Mouse (Mus musculus): ENCODE results near the gene Crip2. TPM values are rescaled to one million over a fixed set of nuclear protein-coding genes. Genes with fewer than 3 reads are reported as not detected.

The Crip2 gene
- polyA plus RNA-seq, 1 experiment from 2014 or later: 72.7 TPM

DNA sequence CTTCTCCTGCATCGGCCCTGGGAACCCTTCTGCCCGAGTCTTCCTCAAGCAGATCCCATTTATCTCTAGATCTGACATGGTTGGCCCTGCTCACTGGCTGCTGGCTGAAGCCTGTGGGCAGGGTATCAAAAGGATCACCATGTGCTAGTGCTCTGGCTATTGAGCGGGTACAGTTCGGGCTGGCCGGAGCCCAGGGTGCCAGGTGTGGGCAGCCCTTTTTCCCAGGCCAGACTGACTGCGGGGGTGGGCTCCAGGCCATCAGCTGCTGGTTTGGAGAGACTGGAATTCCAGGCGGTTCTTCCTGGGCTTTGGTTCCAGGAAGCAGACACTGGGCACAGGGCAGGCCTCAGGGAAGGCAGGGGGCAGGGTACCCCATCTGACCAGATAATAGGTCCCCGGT, 7.4 kb downstream of the Crip2 start:
- DNase-seq (ENCODE audit: low spot score): no peak
- H3K27me3 ChIP-seq (ENCODE audit: control insufficient read depth, insufficient read depth, low read length): peaks cover 10% of the 10 kb centered on the region
- no peak overlapping the region for H3K9ac ChIP-seq (replicated peaks; ENCODE audit: low read length)
- no peak overlapping the region for H3K4me2 ChIP-seq (ENCODE audit: low read depth, low read length)
- 86% methylated on average over 8 of the region's 8 CpGs for WGBS
- no peak for ATAC-seq (replicated peaks; ENCODE audit: insufficient number of reproducible peaks, low FRiP score, low TSS enrichment, low read depth)
- no peak overlapping the region for H3K27ac ChIP-seq (replicated peaks; ENCODE audit: low read depth, low read length)
- no peaks in the 10 kb centered on the region for H3K36me3 ChIP-seq (replicated peaks; ENCODE audit: control insufficient read depth, insufficient read depth, low read depth, low read length)
- no peaks in the 10 kb centered on the region for H3K9me3 ChIP-seq (replicated peaks; ENCODE audit: control insufficient read depth, low read length)
- H3K4me3 ChIP-seq (ENCODE audit: low read depth, low read length): no peak overlapping the region
- no peaks in the 10 kb centered on the region; the same call in none of the 2 replicates for H3K4me1 ChIP-seq (ENCODE audit: control insufficient read depth, insufficient read depth, low read length)

DNA sequence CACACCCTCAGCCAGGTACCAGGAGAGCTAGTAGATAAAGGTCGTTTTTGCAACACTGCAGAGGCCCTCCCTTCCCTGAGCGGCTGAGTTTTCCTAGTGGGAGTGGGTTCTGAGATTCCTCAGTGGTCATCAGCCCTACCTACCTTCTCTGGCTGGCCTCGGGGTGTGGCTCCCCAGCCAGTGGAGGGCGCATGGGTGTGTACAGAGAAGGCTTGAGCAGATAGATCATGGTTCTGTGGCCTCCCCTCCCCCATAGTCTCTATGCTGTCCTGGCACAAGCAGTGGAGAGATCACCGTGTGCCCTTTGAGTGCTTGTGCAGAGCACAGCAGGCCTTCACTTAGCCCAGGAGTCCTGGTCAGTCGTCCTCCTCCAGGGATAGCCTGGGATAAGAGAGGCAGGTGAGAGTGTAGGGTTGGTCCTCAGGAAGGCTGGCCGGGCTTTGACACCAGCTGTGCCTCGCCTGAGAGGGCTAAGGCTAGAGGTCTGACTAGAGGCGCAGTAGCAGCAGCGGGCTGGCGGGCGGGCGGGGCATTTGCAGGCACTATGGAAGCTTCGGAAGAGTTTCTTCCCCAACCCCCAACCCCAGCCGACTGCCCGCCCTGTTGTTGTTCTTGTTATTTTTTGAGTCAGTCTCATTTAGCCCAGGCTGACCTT, 8.5 kb downstream of the Crip2 start:
- no peak overlapping the region for H3K9ac ChIP-seq (replicated peaks; ENCODE audit: low read length)
- H3K4me1 ChIP-seq (ENCODE audit: control insufficient read depth, insufficient read depth, low read length): no peaks in the 10 kb centered on the region; the same call in none of the 2 replicates
- H3K9me3 ChIP-seq (replicated peaks; ENCODE audit: control insufficient read depth, low read length): no peaks in the 10 kb centered on the region
- WGBS: 30% methylated on average over 16 of the region's 16 CpGs
- no peak for ATAC-seq (replicated peaks; ENCODE audit: insufficient number of reproducible peaks, low FRiP score, low TSS enrichment, low read depth)
- H3K27ac ChIP-seq (replicated peaks; ENCODE audit: low read depth, low read length): no peak overlapping the region
- no peaks in the 10 kb centered on the region for H3K36me3 ChIP-seq (replicated peaks; ENCODE audit: control insufficient read depth, insufficient read depth, low read depth, low read length)
- no peak overlapping the region for H3K4me3 ChIP-seq (ENCODE audit: low read depth, low read length)
- peaks cover 10% of the 10 kb centered on the region for H3K27me3 ChIP-seq (ENCODE audit: control insufficient read depth, insufficient read depth, low read length)
- H3K4me2 ChIP-seq (ENCODE audit: low read depth, low read length): no peak overlapping the region
- DNase-seq (ENCODE audit: low spot score): no peak

DNA sequence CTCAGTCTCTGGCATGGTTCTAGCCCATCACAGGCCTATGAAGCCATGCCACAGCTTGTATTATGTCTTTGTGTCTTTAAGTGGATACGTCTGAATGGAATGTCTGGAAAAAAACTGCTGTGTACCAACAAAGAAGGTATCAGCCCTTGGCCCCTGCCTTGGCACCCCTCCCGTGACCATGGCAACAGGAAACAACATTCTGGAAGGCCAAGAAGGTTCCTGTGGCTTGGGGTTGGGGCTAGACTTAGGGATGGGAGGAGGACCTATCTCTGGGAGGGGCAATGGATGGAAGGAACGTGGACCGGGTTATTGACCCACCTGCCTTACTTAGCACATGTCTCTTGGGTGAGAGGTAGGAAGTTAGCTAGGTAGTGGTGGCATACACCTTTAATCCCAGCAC, 9.3 kb downstream of the Crip2 start:
- peaks cover 10% of the 10 kb centered on the region for H3K27me3 ChIP-seq (ENCODE audit: control insufficient read depth, insufficient read depth, low read length)
- H3K4me2 ChIP-seq (ENCODE audit: low read depth, low read length): no peak overlapping the region
- H3K9me3 ChIP-seq (replicated peaks; ENCODE audit: control insufficient read depth, low read length): no peaks in the 10 kb centered on the region
- WGBS: 74% methylated on average over 4 of the region's 4 CpGs
- H3K4me1 ChIP-seq (ENCODE audit: control insufficient read depth, insufficient read depth, low read length): no peaks in the 10 kb centered on the region; the same call in none of the 2 replicates
- no peak overlapping the region for H3K9ac ChIP-seq (replicated peaks; ENCODE audit: low read length)
- no peak for DNase-seq (ENCODE audit: low spot score)
- H3K27ac ChIP-seq (replicated peaks; ENCODE audit: low read depth, low read length): no peak overlapping the region
- H3K4me3 ChIP-seq (ENCODE audit: low read depth, low read length): no peak overlapping the region
- H3K36me3 ChIP-seq (replicated peaks; ENCODE audit: control insufficient read depth, insufficient read depth, low read depth, low read length): no peaks in the 10 kb centered on the region
- ATAC-seq (replicated peaks; ENCODE audit: insufficient number of reproducible peaks, low FRiP score, low TSS enrichment, low read depth): no peak

DNA sequence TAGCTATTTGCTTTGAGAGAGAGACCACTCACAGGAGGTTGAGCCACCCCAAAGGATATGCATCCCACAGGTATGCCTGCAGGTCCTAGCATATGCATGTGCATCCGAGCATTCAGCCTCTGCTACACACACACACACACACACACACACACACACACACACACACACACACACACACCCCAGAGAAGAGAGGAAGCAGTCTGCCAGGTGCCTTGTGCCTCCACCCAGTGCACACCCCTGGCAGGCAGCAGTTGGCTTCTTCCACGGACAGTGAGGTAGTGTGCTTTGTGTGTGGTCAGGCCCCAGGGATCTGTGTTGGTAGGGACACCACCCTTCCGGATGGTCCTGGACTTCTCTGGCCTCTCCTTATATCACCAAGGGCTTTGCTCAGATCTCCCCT, 9.9 kb downstream of the Crip2 start:
- Histone ChIP-seq H3K4me3 (ENCODE audit: low read depth, low read length) (no peak overlapping the region), H3K4me1 (ENCODE audit: control insufficient read depth, insufficient read depth, low read length) (no peaks in the 10 kb centered on the region; the same call in none of the 2 replicates), H3K36me3 (replicated peaks; ENCODE audit: control insufficient read depth, insufficient read depth, low read depth, low read length) (no peaks in the 10 kb centered on the region), H3K9me3 (replicated peaks; ENCODE audit: control insufficient read depth, low read length) (no peaks in the 10 kb centered on the region), H3K27ac (replicated peaks; ENCODE audit: low read depth, low read length) (no peak overlapping the region), H3K9ac (replicated peaks; ENCODE audit: low read length) (no peak overlapping the region), H3K27me3 (ENCODE audit: control insufficient read depth, insufficient read depth, low read length) (peaks cover 10% of the 10 kb centered on the region), H3K4me2 (ENCODE audit: low read depth, low read length) (no peak overlapping the region)
- ATAC-seq (replicated peaks; ENCODE audit: insufficient number of reproducible peaks, low FRiP score, low TSS enrichment, low read depth) (no peak), DNase-seq (ENCODE audit: low spot score) (no peak)
- WGBS: 74% methylated on average over 3 of the region's 3 CpGs

DNA sequence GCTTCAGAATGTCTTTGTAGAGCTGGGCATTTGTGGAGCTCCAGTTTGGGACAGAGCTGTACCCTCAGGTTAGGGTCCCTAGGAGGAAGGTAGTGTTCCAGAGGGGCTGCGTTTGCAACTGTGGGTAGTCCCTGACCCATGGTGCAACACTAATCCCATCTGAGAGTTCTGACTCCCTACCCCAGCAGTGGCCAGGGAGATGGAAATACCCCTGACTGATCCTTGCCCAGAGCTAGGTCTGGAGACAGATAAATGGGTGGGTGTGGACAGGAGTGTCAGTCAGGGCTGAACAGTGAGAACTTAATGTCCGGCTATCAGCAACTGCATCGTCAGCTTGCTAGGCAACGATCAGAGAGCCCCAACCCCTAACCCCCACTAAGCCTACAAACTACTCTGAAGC, 10.6 kb downstream of the Crip2 start:
- WGBS: 78% methylated on average over 4 of the region's 4 CpGs
- H3K4me3 ChIP-seq (ENCODE audit: low read depth, low read length): no peak overlapping the region
- peaks cover 10% of the 10 kb centered on the region for H3K27me3 ChIP-seq (ENCODE audit: control insufficient read depth, insufficient read depth, low read length)

DNA sequence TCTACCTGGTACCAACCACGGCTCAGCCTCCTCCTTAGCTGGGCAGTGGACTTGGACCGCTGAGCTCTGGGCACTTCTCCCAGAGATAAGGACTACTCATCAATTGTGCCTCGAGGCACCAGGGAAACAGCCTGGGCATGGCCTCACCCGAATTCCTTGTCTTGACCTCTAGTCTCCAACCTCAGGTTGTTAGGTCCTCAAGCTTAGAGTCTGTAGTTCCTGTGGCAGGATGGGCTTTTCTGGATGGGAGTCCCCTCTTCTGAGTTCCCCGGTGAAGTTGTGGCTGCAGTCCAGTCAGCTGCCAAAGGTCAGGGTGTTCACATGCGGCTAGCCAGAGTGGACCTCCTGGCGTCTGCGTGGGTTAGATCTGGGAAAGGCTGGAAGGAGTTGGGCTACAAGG, 11.0 kb downstream of the Crip2 start:
- H3K9ac ChIP-seq (replicated peaks; ENCODE audit: low read length): no peak overlapping the region
- H3K9me3 ChIP-seq (replicated peaks; ENCODE audit: control insufficient read depth, low read length): no peaks in the 10 kb centered on the region
- H3K4me3 ChIP-seq (ENCODE audit: low read depth, low read length): no peak overlapping the region
- DNase-seq (ENCODE audit: low spot score) (no peak), ATAC-seq (replicated peaks; ENCODE audit: insufficient number of reproducible peaks, low FRiP score, low TSS enrichment, low read depth) (no peak)
- 73% methylated on average over 8 of the region's 8 CpGs for WGBS
- H3K4me1 ChIP-seq (ENCODE audit: control insufficient read depth, insufficient read depth, low read length): no peaks in the 10 kb centered on the region; the same call in none of the 2 replicates
- peaks cover 10% of the 10 kb centered on the region for H3K27me3 ChIP-seq (ENCODE audit: control insufficient read depth, insufficient read depth, low read length)
- H3K4me2 ChIP-seq (ENCODE audit: low read depth, low read length): no peak overlapping the region
- no peaks in the 10 kb centered on the region for H3K36me3 ChIP-seq (replicated peaks; ENCODE audit: control insufficient read depth, insufficient read depth, low read depth, low read length)
- H3K27ac ChIP-seq (replicated peaks; ENCODE audit: low read depth, low read length): no peak overlapping the region

More for the DNA sequence above, 10.6 kb downstream of the Crip2 start:
- Histone ChIP-seq H3K4me1 (ENCODE audit: control insufficient read depth, insufficient read depth, low read length) (no peaks in the 10 kb centered on the region; the same call in none of the 2 replicates), H3K9ac (replicated peaks; ENCODE audit: low read length) (no peak overlapping the region), H3K4me2 (ENCODE audit: low read depth, low read length) (no peak overlapping the region), H3K36me3 (replicated peaks; ENCODE audit: control insufficient read depth, insufficient read depth, low read depth, low read length) (no peaks in the 10 kb centered on the region), H3K9me3 (replicated peaks; ENCODE audit: control insufficient read depth, low read length) (no peaks in the 10 kb centered on the region), H3K27ac (replicated peaks; ENCODE audit: low read depth, low read length) (no peak overlapping the region)
- DNase-seq (ENCODE audit: low spot score) (no peak), ATAC-seq (replicated peaks; ENCODE audit: insufficient number of reproducible peaks, low FRiP score, low TSS enrichment, low read depth) (no peak)

DNA sequence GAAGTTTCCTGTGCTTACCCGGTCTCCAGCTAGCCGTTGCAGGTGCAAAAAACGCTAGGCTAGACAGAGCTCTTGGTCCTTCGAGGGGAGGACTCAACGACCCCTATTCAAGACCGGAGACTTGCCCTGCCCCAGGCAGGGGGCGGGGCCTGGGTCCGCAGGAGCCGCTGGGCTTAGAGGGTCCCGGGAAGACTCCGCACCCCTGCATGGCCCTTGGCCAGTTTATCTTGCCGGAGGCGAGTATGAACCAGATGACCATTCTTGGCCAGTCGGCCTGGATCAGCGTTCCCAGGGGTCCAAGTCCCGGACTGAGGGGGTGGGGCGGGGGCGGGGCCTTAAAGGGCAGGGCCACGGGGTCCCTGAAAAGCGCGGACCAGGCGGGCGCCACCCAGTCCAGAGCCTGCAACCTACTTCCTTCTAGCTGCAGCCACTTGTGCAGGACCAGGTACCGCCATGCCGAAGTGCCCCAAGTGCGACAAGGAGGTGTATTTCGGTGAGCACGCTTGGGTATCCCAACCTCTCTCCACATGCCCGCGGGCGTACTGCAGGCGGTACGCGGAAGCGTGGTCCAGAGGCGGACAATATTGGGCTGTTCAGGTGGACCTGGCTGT, 11.7 kb downstream of the Crip2 start:
- ATAC-seq (replicated peaks; ENCODE audit: insufficient number of reproducible peaks, low FRiP score, low TSS enrichment, low read depth): no peak
- H3K4me3 ChIP-seq (ENCODE audit: low read depth, low read length): peak overlapping the region; percentile 40
- H3K27me3 ChIP-seq (ENCODE audit: control insufficient read depth, insufficient read depth, low read length): peaks cover 6% of the 10 kb centered on the region
- H3K4me1 ChIP-seq (ENCODE audit: control insufficient read depth, insufficient read depth, low read length): no peaks in the 10 kb centered on the region; the same call in none of the 2 replicates
- H3K9ac ChIP-seq (replicated peaks; ENCODE audit: low read length): peak overlapping the region; percentile 32
- H3K4me2 ChIP-seq (ENCODE audit: low read depth, low read length): peak overlapping the region; percentile 86
- H3K9me3 ChIP-seq (replicated peaks; ENCODE audit: control insufficient read depth, low read length): no peaks in the 10 kb centered on the region
- peak; percentile 41 for DNase-seq (ENCODE audit: low spot score)
- no peak overlapping the region for H3K27ac ChIP-seq (replicated peaks; ENCODE audit: low read depth, low read length)
- WGBS: 2% methylated on average over 34 of the region's 36 CpGs
- H3K36me3 ChIP-seq (replicated peaks; ENCODE audit: control insufficient read depth, insufficient read depth, low read depth, low read length): no peaks in the 10 kb centered on the region

DNA sequence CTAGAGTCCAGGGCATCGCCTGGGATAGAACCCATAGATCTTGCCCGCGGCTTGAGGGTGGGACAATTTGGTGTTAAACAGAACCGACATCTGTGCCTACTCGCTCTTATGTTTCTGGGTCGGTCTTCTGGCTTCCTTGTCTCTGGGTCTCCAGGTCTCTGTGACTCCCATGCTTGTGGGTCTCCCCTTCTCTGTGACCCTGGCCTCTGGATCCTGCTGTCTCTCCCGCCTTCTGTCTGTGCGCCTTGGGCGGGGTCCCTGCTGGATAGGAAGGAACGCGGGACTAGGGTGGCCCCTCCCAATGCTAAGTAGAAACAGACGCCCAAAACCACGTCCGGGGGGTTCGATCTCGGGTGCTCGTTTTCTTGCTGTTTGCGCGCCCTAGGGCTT, 12.2 kb downstream of the Crip2 start:
- Histone ChIP-seq H3K27ac (replicated peaks; ENCODE audit: low read depth, low read length) (no peak overlapping the region), H3K4me1 (ENCODE audit: control insufficient read depth, insufficient read depth, low read length) (peaks cover 3% of the 10 kb centered on the region; the same call in 1 of the 2 replicates)
- 16% methylated on average over 19 of the region's 19 CpGs for WGBS

More for the DNA sequence above, 12.2 kb downstream of the Crip2 start:
- H3K9me3 ChIP-seq (replicated peaks; ENCODE audit: control insufficient read depth, low read length): no peaks in the 10 kb centered on the region
- H3K4me2 ChIP-seq (ENCODE audit: low read depth, low read length): peak overlapping the region; percentile 86
- H3K9ac ChIP-seq (replicated peaks; ENCODE audit: low read length): no peak overlapping the region; the same call in 1 of the 2 replicates
- no peaks in the 10 kb centered on the region for H3K36me3 ChIP-seq (replicated peaks; ENCODE audit: control insufficient read depth, insufficient read depth, low read depth, low read length)
- peaks cover 2% of the 10 kb centered on the region for H3K27me3 ChIP-seq (ENCODE audit: control insufficient read depth, insufficient read depth, low read length)
- DNase-seq (ENCODE audit: low spot score) (no peak), ATAC-seq (replicated peaks; ENCODE audit: insufficient number of reproducible peaks, low FRiP score, low TSS enrichment, low read depth) (no peak)
- peak overlapping the region; percentile 40 for H3K4me3 ChIP-seq (ENCODE audit: low read depth, low read length)

All from embryonic facial prominence, embryonic 11.5 days (tissue).